Mouse (Mus musculus): ENCODE measurements at regions not wholly inside any gene's neighbourhood (a gene's known extent, or its start where the extent isn't known, plus 50 kb on each side); places are given as distances from the start of the nearest gene placed in this dataset.

GRCm38 (mm10) chr12:25182680-25183079 is 85.7 kb upstream of the Id2 start:
- DNase-seq (ENCODE audit: low spot score) = no peak

DNA sequence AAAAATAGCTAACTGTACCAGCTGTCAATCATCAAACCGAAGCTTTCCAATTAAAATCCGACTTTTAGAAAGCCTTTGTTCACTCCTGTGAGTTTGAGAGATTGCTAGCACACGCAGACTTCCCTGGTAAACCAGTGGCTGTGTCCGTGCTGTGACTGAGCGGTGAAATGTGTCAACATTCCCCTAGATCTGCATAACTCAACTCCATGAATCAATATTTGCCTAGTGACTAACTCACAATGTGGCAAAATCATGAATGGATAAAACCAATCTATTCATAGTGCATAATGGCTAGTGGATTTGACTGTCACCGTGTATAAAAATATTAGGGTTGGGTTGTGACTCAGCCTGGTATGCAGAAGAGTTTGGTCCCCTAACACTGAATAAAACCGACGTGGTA is 84.4 kb upstream of the Id2 start:
- DNase-seq (ENCODE audit: low spot score) = no peak

- DNase-seq (ENCODE audit: low spot score) = no peak
These were observed 83.9 kb upstream of the Id2 start for GRCm38 (mm10) chr12:25180861-25181260.

- DNase-seq (ENCODE audit: low spot score) = no peak
These were observed 83.3 kb upstream of the Id2 start for GRCm38 (mm10) chr12:25180289-25180688.

DNA sequence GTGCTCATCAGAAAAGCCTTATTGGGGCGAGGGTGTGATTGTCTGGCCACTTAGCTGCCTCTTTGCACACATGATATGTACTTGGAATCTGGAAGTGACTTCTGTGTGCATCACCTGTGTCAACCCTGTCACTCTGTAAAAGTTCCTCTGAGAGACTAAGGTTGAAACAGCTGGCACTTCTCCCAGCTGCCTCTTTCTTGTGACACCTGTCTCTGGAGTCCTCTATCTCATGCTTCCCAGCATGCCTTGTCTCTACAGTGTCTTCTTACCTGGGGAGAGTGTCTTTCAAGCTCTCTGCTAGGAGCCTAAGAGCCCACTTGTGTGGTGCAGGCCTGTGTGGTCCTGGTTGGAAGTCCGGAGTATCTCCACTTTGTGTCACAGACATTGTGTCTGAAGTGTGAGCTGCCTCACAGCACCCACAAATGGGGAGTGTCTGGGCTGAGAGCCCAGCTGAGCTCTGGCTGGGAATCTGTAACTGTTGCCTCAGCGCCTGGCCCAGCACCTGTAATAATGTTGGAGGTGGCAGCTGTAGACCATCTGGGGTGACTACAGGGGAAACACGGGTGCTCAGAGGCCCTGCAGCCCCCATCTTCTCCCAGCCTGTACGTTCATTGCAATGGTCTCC is 81.7 kb upstream of the Id2 start:
- DNase-seq (ENCODE audit: low spot score) = no peak

GRCm38 (mm10) chr12:25177827-25178226 is 80.9 kb upstream of the Id2 start:
- no peak for DNase-seq (ENCODE audit: low spot score)

GRCm38 (mm10) chr12:25176565-25176964 is 79.6 kb upstream of the Id2 start:
- DNase-seq (ENCODE audit: low spot score) = no peak

- no peak for DNase-seq (ENCODE audit: low spot score)
These were observed 76.1 kb upstream of the Id2 start for GRCm38 (mm10) chr12:25173064-25173463.

GRCm38 (mm10) chr12:25172450-25172849 is 75.5 kb upstream of the Id2 start:
- DNase-seq (ENCODE audit: low spot score) = no peak

DNA sequence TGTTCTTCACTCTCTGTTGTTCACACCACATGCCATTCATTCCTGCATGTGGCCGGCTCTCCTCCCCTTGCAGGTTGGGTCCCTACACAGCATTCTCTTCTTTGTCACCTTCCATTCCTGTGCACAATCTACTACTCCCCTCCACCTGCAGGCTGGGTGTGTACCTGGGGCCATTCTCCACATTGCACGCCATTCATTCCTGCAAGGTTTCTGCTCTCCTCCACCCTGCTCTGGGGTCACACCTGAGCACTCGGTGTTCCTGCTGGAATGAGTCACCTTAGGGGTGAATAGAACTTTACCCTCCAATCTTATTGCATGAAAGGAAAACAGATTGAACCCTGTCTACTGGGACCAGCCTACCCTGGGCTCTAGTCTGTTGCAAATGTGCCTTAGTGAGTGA is 72.7 kb upstream of the Id2 start:
- DNase-seq (ENCODE audit: low spot score) = no peak

DNA sequence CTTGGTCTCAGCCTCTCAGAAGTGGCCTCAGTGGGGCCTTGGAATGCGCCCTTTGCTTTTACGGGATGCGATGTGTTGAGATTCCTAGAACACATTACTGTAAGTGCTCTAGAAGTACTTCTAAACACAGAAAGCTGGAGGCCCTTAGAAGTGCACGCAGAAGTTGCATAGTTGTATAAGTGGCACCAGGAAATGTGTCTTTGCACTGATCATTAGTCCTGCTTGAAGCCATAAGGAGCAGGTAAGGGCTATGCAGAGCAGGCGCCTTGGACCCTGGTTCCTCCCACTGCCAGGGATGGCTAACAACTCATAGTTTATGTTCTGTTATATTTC is 71.2 kb upstream of the Id2 start:
- DNase-seq (ENCODE audit: low spot score) = no peak

DNA sequence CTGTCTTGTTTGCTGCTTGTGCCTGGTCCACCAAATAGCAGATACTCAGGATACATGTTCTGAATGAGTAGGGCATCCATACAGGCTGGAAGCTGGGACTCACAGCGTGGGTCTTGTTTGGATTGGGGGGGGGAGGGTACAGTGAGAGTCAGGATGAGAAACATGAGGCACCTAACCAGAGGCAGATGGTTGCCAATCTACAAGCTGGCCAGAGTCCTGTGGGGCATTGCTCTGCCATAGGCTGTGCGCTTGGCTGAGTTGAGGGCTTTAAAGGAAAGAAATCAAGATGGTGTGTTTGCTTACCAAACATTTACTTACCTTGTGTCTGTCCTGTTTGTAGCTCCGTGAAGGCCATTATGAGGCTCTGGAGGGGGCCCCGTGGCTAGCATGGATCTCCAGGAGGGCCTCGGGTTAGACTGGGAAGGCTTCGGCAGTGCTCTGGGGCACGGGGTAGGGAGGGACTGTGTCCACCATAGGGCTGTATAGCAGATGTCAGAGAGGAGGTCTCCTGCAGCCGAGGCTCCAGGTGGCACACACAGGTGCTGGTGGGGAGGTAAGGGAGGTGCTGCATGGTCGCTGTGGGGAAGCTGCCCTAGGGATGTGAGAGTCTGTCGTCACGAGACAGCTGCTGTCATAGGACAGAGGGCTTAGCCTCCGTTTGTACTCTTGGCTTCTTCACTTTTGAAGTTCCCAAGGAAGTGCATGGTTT is 70.7 kb upstream of the Id2 start:
- DNase-seq (ENCODE audit: low spot score) = no peak

- DNase-seq (ENCODE audit: low spot score) = no peak
These were observed 69.6 kb upstream of the Id2 start for GRCm38 (mm10) chr12:25166525-25166924.

DNA sequence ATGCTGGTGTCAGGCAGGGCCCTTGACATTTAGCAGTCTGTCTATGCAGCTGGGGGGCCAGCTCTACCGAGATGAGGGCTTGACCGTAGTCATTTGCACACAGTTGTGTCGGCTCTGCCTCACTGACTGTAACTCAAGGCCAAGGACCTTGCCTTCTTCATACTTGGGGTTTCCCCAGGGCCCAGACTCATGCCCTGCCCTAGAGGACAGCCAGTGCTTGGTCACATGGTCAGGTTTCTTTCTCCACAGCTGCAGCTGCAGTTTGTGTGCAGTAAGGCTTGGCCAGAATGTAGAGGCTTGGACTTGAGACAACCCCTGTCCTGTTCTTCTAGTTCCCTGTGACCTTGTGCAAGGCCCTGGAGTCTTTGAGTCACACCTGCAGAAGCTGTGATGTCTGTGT is 68.7 kb upstream of the Id2 start:
- no peak for DNase-seq (ENCODE audit: low spot score)

GRCm38 (mm10) chr12:25164724-25165123 is 67.8 kb upstream of the Id2 start:
- no peak for DNase-seq (ENCODE audit: low spot score)

GRCm38 (mm10) chr12:25163541-25163940 is 66.6 kb upstream of the Id2 start:
- DNase-seq (ENCODE audit: low spot score) = no peak

DNA sequence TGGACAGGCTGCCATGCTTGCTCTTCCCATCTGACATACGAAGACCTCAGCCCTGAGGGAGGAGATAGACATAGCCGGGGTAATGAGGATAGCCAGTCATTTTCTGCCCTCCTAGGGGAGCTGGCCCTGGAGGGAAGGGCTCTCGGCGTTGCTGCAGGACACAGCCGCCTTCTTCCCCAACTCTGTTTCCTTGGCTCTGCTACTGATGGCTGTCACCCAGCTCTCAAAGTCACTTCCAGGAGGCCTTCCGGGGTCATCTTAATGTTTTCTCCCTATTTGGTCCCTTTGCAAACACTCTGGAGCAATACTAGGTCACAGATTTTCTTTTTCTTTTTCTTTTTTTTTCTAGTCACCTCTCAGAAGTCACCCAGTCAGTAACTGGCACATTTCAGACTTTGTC is 65.9 kb upstream of the Id2 start:
- DNase-seq (ENCODE audit: low spot score) = no peak

- DNase-seq (ENCODE audit: low spot score) = no peak
These were observed 65.0 kb upstream of the Id2 start for GRCm38 (mm10) chr12:25161939-25162338.

- no peak for DNase-seq (ENCODE audit: low spot score)
These were observed 64.3 kb upstream of the Id2 start for GRCm38 (mm10) chr12:25160990-25161843.

DNA sequence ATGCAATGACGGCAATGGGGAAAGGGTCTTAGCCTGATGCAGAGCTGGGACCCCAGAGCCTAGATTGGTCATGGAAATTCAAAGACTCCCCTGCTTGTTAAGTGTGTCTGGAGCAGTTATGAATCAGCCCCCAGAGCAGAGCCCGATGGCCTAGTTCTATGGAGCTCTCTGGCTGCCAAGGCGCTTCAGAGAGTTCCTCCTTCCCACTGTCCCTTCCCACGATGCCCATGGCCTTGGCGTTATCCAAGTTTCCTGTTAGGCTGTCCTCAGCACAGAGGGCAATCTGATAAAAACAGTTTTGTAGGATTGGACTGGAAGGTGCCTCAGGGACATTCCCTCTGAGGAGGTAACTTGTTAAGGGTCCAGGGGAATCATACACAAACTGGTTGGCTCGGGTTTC is 62.2 kb upstream of the Id2 start:
- no peak for DNase-seq (ENCODE audit: low spot score)

DNA sequence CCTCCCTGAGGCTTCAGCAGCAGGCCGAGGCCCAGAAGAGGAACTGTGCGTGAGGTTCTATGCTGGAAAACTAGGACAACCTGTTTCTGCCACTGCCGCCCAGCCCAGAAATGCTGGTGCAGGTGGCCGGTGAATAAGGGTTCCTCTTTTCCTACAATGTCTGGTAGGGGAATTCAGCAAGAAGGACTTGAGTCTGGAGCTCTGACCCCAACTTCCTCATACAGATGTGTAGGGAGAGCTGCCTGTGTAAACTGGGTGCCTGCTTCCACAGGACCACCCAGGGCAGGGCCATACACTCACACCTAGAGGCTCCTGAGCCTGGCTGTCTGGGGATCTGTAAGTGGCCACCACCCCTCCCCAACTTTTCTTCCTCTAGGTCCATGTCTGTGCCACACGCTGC is 60.3 kb upstream of the Id2 start:
- no peak for DNase-seq (ENCODE audit: low spot score)

DNA sequence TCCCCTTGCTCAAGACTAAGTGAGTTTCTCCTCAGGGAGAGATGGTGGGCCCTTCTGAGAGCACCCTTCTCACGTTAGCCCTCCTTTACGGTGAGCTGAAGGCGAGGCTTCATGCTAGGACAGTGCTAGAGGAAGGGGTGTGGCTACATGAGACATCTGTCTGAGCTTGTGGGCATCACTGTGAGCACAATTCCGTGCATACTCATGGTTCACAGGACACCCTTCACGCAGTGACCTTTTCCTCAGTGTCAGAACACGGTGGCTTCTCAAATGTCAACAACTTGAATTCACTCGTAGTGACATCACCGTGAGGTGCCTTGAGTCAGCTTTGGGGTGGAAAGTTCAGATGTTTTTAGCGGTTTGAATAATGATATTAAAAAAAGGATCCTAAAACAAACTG is 58.5 kb upstream of the Id2 start:
- DNase-seq (ENCODE audit: low spot score) = no peak

DNA sequence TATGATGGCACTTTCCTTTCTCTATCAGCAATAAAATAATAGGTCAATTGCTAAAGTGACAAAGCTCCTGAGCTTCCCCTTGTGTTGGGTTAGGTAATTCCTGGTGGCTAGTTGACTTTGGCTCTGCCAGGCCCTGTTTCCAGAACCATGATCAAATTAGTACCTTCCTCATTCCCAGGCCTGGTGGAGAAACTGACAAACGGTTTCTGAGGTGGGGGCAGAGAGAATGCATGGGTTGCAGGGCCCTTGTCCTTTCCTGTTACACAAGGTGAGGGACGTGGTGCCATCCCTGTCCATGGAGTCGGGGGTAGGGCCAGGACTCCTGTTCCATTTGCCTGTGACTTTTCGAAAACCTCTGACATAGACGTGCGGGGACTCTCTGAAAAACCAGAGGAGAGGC is 51.2 kb upstream of the Id2 start:
- no peak for DNase-seq (ENCODE audit: low spot score)
